9 mouse cellular contexts compared by ENCODE assay signal in the genomic region with DNA sequence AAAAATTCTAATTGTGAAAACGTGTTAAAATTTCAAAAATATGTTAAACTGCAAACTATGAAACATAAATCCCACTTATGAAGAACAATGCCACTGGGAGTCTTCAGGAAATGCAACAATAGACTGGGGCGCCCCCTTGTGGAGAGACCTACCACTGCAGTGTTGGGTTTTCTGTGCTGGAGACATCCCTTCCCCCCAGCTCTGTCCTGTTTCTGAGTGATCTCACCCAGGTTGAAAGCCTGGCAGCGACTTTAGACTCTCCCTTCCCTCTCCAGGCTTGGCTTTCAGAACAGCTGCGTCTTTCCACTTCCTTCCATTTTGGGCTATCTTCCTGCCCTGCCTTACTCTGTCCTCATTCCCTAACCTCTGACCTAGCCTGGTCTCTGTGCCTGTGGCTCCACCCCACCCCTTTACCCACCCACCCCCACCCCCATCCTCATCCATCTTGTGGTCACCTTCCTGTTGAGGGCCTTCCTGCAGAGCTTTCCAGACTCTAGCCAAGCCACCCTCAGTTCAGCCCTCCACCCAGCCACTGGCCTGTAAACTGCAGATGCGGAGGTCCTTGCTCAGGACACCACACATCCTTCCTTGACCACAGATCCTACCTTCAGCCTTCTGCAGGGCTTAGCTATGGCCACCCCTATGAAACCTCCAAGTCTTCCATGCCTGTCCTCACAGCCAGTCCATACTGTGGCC. TPM values are rescaled to one million over a fixed set of nuclear protein-coding genes. Genes with fewer than 3 reads are reported as not detected.
DNase-seq lines count a peak whose midpoint lies in the region; ATAC-seq and TF ChIP-seq lines count a peak whose summit lies in the region.
"Had no signal": no experiment of that assay in that cellular context is flagged by ENCODE, and none has a peak within 500 bp of the region (broad histone marks: within the 10 kb centered on the region; RNA-seq: fewer than 3 reads in every experiment).

No protein-coding gene starts in this region.

- peaks cover 12% of the 10 kb centered on the region for H3K4me1 ChIP-seq in neural tube, embryonic 15.5 days
- H3K4me1 ChIP-seq in heart, adult 2 months (ENCODE audit: control insufficient read depth, insufficient read depth, low read length): peaks cover 1% of the 10 kb centered on the region; the same call in 1 of the 2 replicates
- H3K4me1 ChIP-seq in kidney, embryonic 15.5 days: peaks cover 35% of the 10 kb centered on the region
- no peaks in the 10 kb centered on the region; the same call in 1 of the 2 replicates for H3K4me1 ChIP-seq in liver, adult 2 months (ENCODE audit: control insufficient read depth, insufficient read depth, low read length)

- intact Hi-C loops in heart, adult 2 months (cut with DNase I): loop anchor here (1.0 to 2.0 kb wide), 3 partner anchors 15 to 38 kb away; no protein-coding TSS in a partner anchor

- 0 out of 2 replicates have a peak, but pooled peaks cover 3% of the 10 kb centered on the region for H3K27me3 ChIP-seq in neural tube, embryonic 15.5 days (replicated peaks)
- no peaks in the 10 kb centered on the region for H3K27me3 ChIP-seq in heart, adult 2 months (ENCODE audit: control insufficient read depth, insufficient read depth, low read length)
- 0 out of 2 replicates have a peak, but pooled peaks cover 10% of the 10 kb centered on the region for H3K27me3 ChIP-seq in kidney, embryonic 15.5 days
- H3K27me3 ChIP-seq in liver, adult 2 months (ENCODE audit: control insufficient read depth, insufficient read depth, low read length): no peaks in the 10 kb centered on the region

- DNase-seq in neural tube, embryonic 10.5 days (ENCODE audit: extremely low spot score, low spot score): peak; percentile 87
- DNase-seq in cerebellum, postnatal 25 days: peak; percentile 91 to 93
- DNase-seq in heart, adult 2 months: peak; percentile 82 to 89
- peak; percentile 48 for DNase-seq in liver, adult 2 months (ENCODE audit: extremely low read depth, low read depth, low spot score)
- DNase-seq in ovary, adult 18-20 months (ENCODE audit: low spot score): peak; percentile 47
- DNase-seq in thymus, adult 18-20 months: peak; percentile 49 to 56

- no peak overlapping the region for H3K9ac ChIP-seq in neural tube, embryonic 15.5 days (replicated peaks)
- H3K9ac ChIP-seq in heart, adult 2 months (ENCODE audit: low read depth, low read length): no peak overlapping the region
- H3K9ac ChIP-seq in kidney, embryonic 15.5 days: no peak overlapping the region
- no peak overlapping the region for H3K9ac ChIP-seq in liver, adult 2 months (ENCODE audit: low read depth, low read length)
- H3K9ac ChIP-seq: embryonic facial prominence, embryonic 13.5 days had no signal

- H3K79me2 ChIP-seq in heart, adult 2 months (replicated peaks; ENCODE audit: control insufficient read depth, insufficient read depth, low read length): no peaks in the 10 kb centered on the region
- no peaks in the 10 kb centered on the region for H3K79me2 ChIP-seq in liver, adult 2 months (ENCODE audit: control insufficient read depth, insufficient read depth, low read length)

- H3K4me2 ChIP-seq in neural tube, embryonic 15.5 days: no peak overlapping the region
- H3K4me2 ChIP-seq in kidney, embryonic 15.5 days: peak overlapping the region; percentile 16; the same call in 1 of the 2 replicates
- H3K4me2 ChIP-seq: embryonic facial prominence, embryonic 13.5 days had no signal

- TF ChIP-seq CTCF in heart, adult 2 months (IDR thresholded peaks at IDR 0.05): no peak; the same call in 1 of the 2 replicates
- TF ChIP-seq CTCF in liver, adult 2 months (IDR thresholded peaks at IDR 0.05; ENCODE audit: low read depth, low read length): peak; percentile 83

- TF ChIP-seq POLR2A in heart, adult 2 months (IDR thresholded peaks at IDR 0.05; ENCODE audit: insufficient read depth, low read depth, low read length): no peak
- no peak for TF ChIP-seq POLR2A in liver, adult 2 months (IDR thresholded peaks at IDR 0.05; ENCODE audit: extremely low read depth, insufficient read depth, low read length)

- no peaks in the 10 kb centered on the region for H3K36me3 ChIP-seq in neural tube, embryonic 15.5 days
- H3K36me3 ChIP-seq in heart, adult 2 months (ENCODE audit: control insufficient read depth, insufficient read depth, low read length): no peaks in the 10 kb centered on the region
- no peaks in the 10 kb centered on the region for H3K36me3 ChIP-seq in kidney, embryonic 15.5 days
- no peaks in the 10 kb centered on the region for H3K36me3 ChIP-seq in liver, adult 2 months (ENCODE audit: control insufficient read depth, insufficient read depth, low read length)
- H3K36me3 ChIP-seq: embryonic facial prominence, embryonic 13.5 days had no signal

- no peak overlapping the region for H3K4me3 ChIP-seq in neural tube, embryonic 15.5 days (replicated peaks)
- no peak overlapping the region for H3K4me3 ChIP-seq in heart, adult 2 months
- H3K4me3 ChIP-seq in kidney, embryonic 15.5 days (replicated peaks): no peak overlapping the region
- H3K4me3 ChIP-seq in liver, adult 2 months (ENCODE audit: insufficient read depth, low read depth, low read length): no peak overlapping the region
- H3K4me3 ChIP-seq: embryonic facial prominence, embryonic 13.5 days had no signal

- H3K9me3 ChIP-seq in neural tube, embryonic 15.5 days (replicated peaks): no peaks in the 10 kb centered on the region
- no peaks in the 10 kb centered on the region for H3K9me3 ChIP-seq in kidney, embryonic 15.5 days (replicated peaks)
- H3K9me3 ChIP-seq: embryonic facial prominence, embryonic 13.5 days had no signal

- 20% methylated on average over 5 of the region's 5 CpGs for WGBS in neural tube, embryonic 15.5 days
- 13% methylated on average over 5 of the region's 5 CpGs for WGBS in heart, adult 2 months
- WGBS in kidney, embryonic 15.5 days: 14% methylated on average over 5 of the region's 5 CpGs
- WGBS in liver, adult 2 months: 16% methylated on average over 5 of the region's 5 CpGs

- no peak overlapping the region for H3K27ac ChIP-seq in neural tube, embryonic 15.5 days (replicated peaks)
- peak overlapping the region; percentile 51 for H3K27ac ChIP-seq in heart, adult 2 months
- peak overlapping the region; percentile 54 for H3K27ac ChIP-seq in kidney, embryonic 15.5 days
- no peak overlapping the region for H3K27ac ChIP-seq in liver, adult 2 months (replicated peaks; ENCODE audit: insufficient read depth, low read depth, low read length)
- H3K27ac ChIP-seq: embryonic facial prominence, embryonic 13.5 days had no signal

- TF ChIP-seq EP300 in heart, adult 2 months (IDR thresholded peaks at IDR 0.05; ENCODE audit: insufficient read depth, low read depth, low read length): peak; percentile 53; the same call in 1 of the 2 replicates

- ATAC-seq in neural tube, embryonic 15.5 days (ENCODE audit: low FRiP score): no peak
- peak; percentile 27 for ATAC-seq in kidney, embryonic 15.5 days (replicated peaks; ENCODE audit: low FRiP score)

RNA-seq across cellular contexts. Expression of gene Adam15, which starts 5.2 kb away (rescaled TPM):
- polyA plus RNA-seq in neural tube, embryonic 15.5 days (2015; fragmentation: Nextera tagmentation; extraction: Ambion mirVana): 69.9 and 71.9 TPM in 2 replicates
- 10 to 100 TPM; 56.8 to 59.2 TPM for total RNA-seq in heart, adult 2 months (2021)
- 95.6 and 95.7 TPM in 2 replicates for polyA plus RNA-seq in heart, adult 2 months (2012; rRNA removed)
- 73.4 and 84.3 TPM in 2 replicates for polyA plus RNA-seq in kidney, embryonic 15.5 days (2015; fragmentation: Nextera tagmentation; extraction: Ambion mirVana)
- 1.4 and 2.6 TPM in 2 replicates for total RNA-seq in liver, adult 2 months (2014; rRNA removed)
- polyA plus RNA-seq in liver, adult 2 months (2012; rRNA removed): 4.7 and 5.4 TPM in 2 replicates

RNA-seq across cellular contexts. Expression of gene Dcst2, which starts 6.8 kb away (rescaled TPM):
- polyA plus RNA-seq in neural tube, embryonic 15.5 days (2015; fragmentation: Nextera tagmentation; extraction: Ambion mirVana): 0.18 and 0.26 TPM in 2 replicates
- not detected for total RNA-seq in heart, adult 2 months (2021)
- 0.09 and 0.35 TPM in 2 replicates for polyA plus RNA-seq in heart, adult 2 months (2012; rRNA removed)
- polyA plus RNA-seq in kidney, embryonic 15.5 days (2015; fragmentation: Nextera tagmentation; extraction: Ambion mirVana): 0.34 and 0.35 TPM in 2 replicates
- not detected in 2 replicates for total RNA-seq in liver, adult 2 months (2014; rRNA removed)
- polyA plus RNA-seq in liver, adult 2 months (2012; rRNA removed): 0.05 TPM in 1 of 2 replicates, not detected in the other

RNA-seq across cellular contexts. Expression of gene Dcst1, which starts 10.1 kb away (rescaled TPM):
- polyA plus RNA-seq in neural tube, embryonic 15.5 days (2015; fragmentation: Nextera tagmentation; extraction: Ambion mirVana): 0.86 and 1.2 TPM in 2 replicates
- not detected for total RNA-seq in heart, adult 2 months (2021)
- polyA plus RNA-seq in heart, adult 2 months (2012; rRNA removed): 0.18 and 0.23 TPM in 2 replicates
- 1.9 and 2.5 TPM in 2 replicates for polyA plus RNA-seq in kidney, embryonic 15.5 days (2015; fragmentation: Nextera tagmentation; extraction: Ambion mirVana)
- not detected in 2 replicates for total RNA-seq in liver, adult 2 months (2014; rRNA removed)
- 0.04 TPM in 1 of 2 replicates, not detected in the other for polyA plus RNA-seq in liver, adult 2 months (2012; rRNA removed)

RNA-seq across cellular contexts. Expression of gene Efna4, which starts 17.1 kb away (rescaled TPM):
- polyA plus RNA-seq in neural tube, embryonic 15.5 days (2015; fragmentation: Nextera tagmentation; extraction: Ambion mirVana): 3.0 and 5.9 TPM in 2 replicates
- total RNA-seq in heart, adult 2 months (2021): under 1 TPM; 0.21 to 0.36 TPM
- 0.64 and 0.86 TPM in 2 replicates for polyA plus RNA-seq in heart, adult 2 months (2012; rRNA removed)
- 29.8 and 31.5 TPM in 2 replicates for polyA plus RNA-seq in kidney, embryonic 15.5 days (2015; fragmentation: Nextera tagmentation; extraction: Ambion mirVana)
- not detected in 2 replicates for total RNA-seq in liver, adult 2 months (2014; rRNA removed)
- 0.06 and 0.27 TPM in 2 replicates for polyA plus RNA-seq in liver, adult 2 months (2012; rRNA removed)

RNA-seq across cellular contexts. Expression of gene Efna3, which starts 32.2 kb away (rescaled TPM):
- polyA plus RNA-seq in neural tube, embryonic 15.5 days (2015; fragmentation: Nextera tagmentation; extraction: Ambion mirVana): 95.8 and 107 TPM in 2 replicates
- total RNA-seq in heart, adult 2 months (2021): not detected
- 0.09 TPM in 1 of 2 replicates, not detected in the other for polyA plus RNA-seq in heart, adult 2 months (2012; rRNA removed)
- 9.3 and 11.9 TPM in 2 replicates for polyA plus RNA-seq in kidney, embryonic 15.5 days (2015; fragmentation: Nextera tagmentation; extraction: Ambion mirVana)
- total RNA-seq in liver, adult 2 months (2014; rRNA removed): not detected in 2 replicates
- not detected in 2 replicates for polyA plus RNA-seq in liver, adult 2 months (2012; rRNA removed)

Comparison
In these comparisons a context has a peak if more than half of its experiments do, and no peak if none do; other contexts are left out.
1. H3K27ac ChIP-seq: peak in heart, adult 2 months (single experiment) and kidney, embryonic 15.5 days (single experiment); none in neural tube, embryonic 15.5 days (single experiment) and liver, adult 2 months (single experiment).
2. RNA of gene Adam15, which starts 5.2 kb away (polyA plus RNA-seq): 95.6 to 95.7 TPM in heart, adult 2 months, 73.4 to 84.3 TPM in kidney, embryonic 15.5 days and 69.9 to 71.9 TPM in neural tube, embryonic 15.5 days; 4.7 to 5.4 TPM in liver, adult 2 months; every median in the first group is over 10 times any median in the second.
3. Peak in every context shown above with its lines, with median percentiles within 50 percentile points of each other: DNase-seq.